Mouse (Mus musculus) cerebellum, postnatal 25 days (tissue): Measurements from ENCODE around the gene Ube2dnl2.

Source experiments
- DNase-seq, 2 experiments: peaks; one replicate each; pipeline ENCODE4 v3.0.0; 2021; ENCODE audit warnings: mixed read lengths in 2 of 2

The Ube2dnl2 gene

GRCm38 (mm10) chrX:114907282-114907681 lies at the start of gene Ube2dnl2:
TSS of gene Ube2dnl2 (plus strand) at chrX:114907582.
- no peak for DNase-seq

GRCm38 (mm10) chrX:114895489-114895888 lies 11.9 kb upstream of the Ube2dnl2 start:
- no peak for DNase-seq

DNA sequence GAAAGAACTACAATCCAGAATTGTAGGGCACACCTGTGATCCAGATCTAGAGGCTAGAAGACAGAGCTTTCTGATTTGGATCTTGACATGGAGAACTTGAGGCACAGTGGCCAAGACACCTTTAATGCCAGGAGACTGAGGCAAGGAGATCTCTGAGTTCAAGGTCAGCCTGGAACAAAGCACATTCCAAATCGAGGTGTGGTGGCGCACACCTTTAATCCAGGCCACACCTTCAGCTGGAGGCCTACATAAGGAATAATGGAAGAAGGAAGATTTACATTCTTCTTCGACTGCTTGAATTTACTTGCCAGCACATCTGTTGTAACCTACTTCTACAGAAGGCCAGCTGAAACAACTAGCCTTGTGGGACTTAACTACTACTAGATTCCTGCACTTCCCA lies 9.9 kb upstream of the Ube2dnl2 start:
- DNase-seq: no peak

- DNase-seq: no peak
These were observed 4.0 kb upstream of the Ube2dnl2 start for GRCm38 (mm10) chrX:114903391-114903790.

- DNase-seq: no peak
These were observed 2.7 kb upstream of the Ube2dnl2 start, which contains the start of gene Ube2dnl1 for GRCm38 (mm10) chrX:114904712-114905111. TSS of gene Ube2dnl1 (plus strand) at chrX:114905012.

GRCm38 (mm10) chrX:114955066-114955465 lies 47.7 kb downstream of the Ube2dnl2 start:
- DNase-seq: no peak
